Mouse (Mus musculus): ENCODE measurements around the gene Grin2d. TPM values are rescaled to one million over a fixed set of nuclear protein-coding genes. Genes with fewer than 3 reads are reported as not detected.

Gene Grin2d
- polyA plus RNA-seq, 1 experiment from 2014 or later, result 0.79 TPM

DNA sequence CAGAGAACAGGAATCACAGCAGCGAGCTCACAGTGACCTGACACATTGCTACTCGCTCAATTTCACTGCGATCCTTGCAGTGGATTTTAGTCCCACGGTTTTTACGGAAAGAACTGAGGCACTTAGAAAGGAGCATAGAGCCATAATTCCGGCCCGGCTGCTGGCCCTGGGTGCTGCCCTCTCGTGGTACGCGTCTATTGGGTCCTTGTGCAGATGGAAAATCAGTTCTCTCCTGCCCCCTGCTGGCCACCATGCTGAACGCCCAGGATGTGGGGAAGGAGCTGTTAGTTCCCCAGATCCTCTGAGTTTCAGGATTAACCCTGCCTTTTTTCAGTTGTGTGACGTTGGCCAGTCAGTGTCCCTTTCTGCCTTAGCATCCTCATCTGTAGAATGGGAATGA, 76.8 kb downstream of the Grin2d start:
- Histone ChIP-seq H3K4me1 (peaks cover 30% of the 10 kb centered on the region), H3K27ac (replicated peaks) (0 out of 2 replicates have a peak overlapping the region, but pooled peaks have one; percentile 23), H3K4me3 (replicated peaks) (peak overlapping the region; percentile 33), H3K27me3 (peaks cover 21% of the 10 kb centered on the region), H3K4me2 (replicated peaks) (peak overlapping the region; percentile 49), H3K9ac (no peak overlapping the region), H3K9me3 (replicated peaks) (no peaks in the 10 kb centered on the region), H3K36me3 (peaks cover 3% of the 10 kb centered on the region; the same call in 1 of the 2 replicates)
- peak; percentile 36; the same call in 1 of the 2 replicates for ATAC-seq (ENCODE audit: insufficient number of reproducible peaks, low FRiP score, low TSS enrichment, low read depth)
- WGBS, result 3% methylated on average over 12 of the region's 12 CpGs

DNA sequence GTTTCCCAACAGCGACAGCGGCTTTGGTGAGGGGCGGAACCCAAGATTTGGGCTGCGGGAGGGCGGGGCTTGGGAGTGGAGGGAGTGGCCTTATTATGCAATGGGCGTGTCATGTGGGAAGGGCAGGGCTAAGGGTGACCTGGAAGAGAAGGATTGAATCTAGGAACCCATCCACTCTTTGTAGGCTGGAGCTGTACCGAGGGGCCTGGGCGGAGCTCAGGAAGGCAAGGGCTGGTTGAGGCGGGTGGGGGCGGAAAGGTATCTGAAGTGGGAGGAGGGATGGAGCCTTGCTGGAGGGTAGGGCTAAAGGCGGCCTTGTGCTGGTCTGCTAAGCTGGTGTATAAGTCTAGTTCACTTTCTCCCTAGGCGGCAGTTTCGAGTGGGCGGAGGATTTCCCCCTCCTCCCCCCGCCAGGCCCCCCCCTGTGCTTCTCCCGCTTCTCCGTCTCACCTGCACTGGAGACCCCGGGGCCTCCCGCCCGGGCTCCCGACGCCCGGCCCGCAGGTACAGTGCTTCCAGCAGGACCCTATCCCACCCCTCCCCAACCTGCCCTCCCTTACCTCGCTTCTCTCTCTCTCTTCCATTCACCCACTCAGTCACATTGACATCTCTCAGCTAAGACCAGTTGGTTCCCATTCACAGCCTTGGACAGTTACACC, 77.5 kb downstream of the Grin2d start:
- Histone ChIP-seq H3K36me3 (no peaks in the 10 kb centered on the region), H3K4me2 (replicated peaks) (peak overlapping the region; percentile 49), H3K4me3 (replicated peaks) (peak overlapping the region; percentile 33), H3K9me3 (replicated peaks) (no peaks in the 10 kb centered on the region), H3K9ac (no peak overlapping the region), H3K4me1 (peaks cover 30% of the 10 kb centered on the region), H3K27me3 (peaks cover 21% of the 10 kb centered on the region), H3K27ac (replicated peaks) (0 out of 2 replicates have a peak overlapping the region, but pooled peaks have one; percentile 23)
- peak; percentile 49 for ATAC-seq (ENCODE audit: insufficient number of reproducible peaks, low FRiP score, low TSS enrichment, low read depth)
- 18% methylated on average over 25 of the region's 25 CpGs for WGBS

DNA sequence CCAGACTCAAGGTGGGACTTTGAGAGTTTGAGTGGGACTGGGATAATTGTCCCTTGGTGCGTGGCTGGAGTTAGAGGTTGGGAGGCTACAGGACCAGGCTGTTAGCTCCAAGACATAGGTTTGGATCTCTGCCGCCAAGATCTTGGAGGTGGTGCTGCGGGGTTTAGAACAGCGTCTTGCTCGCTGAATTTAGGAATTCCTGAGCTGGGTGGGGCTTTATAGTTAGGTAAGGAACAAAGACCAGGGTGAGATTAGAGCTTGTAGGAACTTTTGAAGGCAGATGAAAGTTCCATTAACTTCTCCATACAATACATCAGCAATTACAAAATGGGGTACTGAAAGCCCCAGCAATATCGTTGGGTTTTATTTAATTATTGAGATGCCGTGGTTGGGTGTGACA, 78.2 kb downstream of the Grin2d start:
- Histone ChIP-seq H3K4me2 (replicated peaks) (peak overlapping the region; percentile 49), H3K9ac (no peak overlapping the region), H3K36me3 (0 out of 2 replicates have a peak, but pooled peaks cover 7% of the 10 kb centered on the region), H3K27me3 (peaks cover 21% of the 10 kb centered on the region), H3K27ac (replicated peaks) (0 out of 2 replicates have a peak overlapping the region, but pooled peaks have one; percentile 23), H3K4me3 (replicated peaks) (peak overlapping the region; percentile 33), H3K9me3 (replicated peaks) (no peaks in the 10 kb centered on the region), H3K4me1 (peaks cover 30% of the 10 kb centered on the region)
- WGBS, result 35% methylated on average over 7 of the region's 7 CpGs
- no peak for ATAC-seq (ENCODE audit: insufficient number of reproducible peaks, low FRiP score, low TSS enrichment, low read depth)

DNA sequence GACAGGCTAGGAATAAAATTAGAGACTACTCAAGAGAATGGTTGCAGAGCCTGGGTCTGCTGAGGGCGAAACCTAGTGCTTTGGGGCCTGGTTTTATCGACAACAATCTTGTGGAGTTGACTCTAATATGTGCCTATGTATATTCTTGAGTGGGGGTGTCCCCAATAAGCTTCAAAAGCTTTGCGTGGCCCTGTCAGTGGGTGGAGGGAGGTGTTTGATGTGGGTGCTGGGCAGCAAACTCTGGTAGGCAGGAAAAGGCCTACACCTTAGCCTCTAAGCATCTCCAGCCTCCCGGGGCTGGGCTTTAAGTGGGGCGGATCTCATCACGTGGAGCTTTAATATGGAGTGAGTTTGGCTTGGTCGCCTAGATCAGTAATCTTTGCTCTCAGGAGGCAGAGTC, 79.2 kb downstream of the Grin2d start:
- H3K9ac ChIP-seq, result no peak overlapping the region
- H3K36me3 ChIP-seq, result 0 out of 2 replicates have a peak, but pooled peaks cover 12% of the 10 kb centered on the region
- H3K4me3 ChIP-seq (replicated peaks), result peak overlapping the region; percentile 47
- no peak for ATAC-seq (ENCODE audit: insufficient number of reproducible peaks, low FRiP score, low TSS enrichment, low read depth)
- H3K9me3 ChIP-seq (replicated peaks), result no peaks in the 10 kb centered on the region
- H3K4me1 ChIP-seq, result peaks cover 30% of the 10 kb centered on the region
- WGBS, result 54% methylated on average over 7 of the region's 7 CpGs
- H3K27ac ChIP-seq (replicated peaks), result no peak overlapping the region
- peaks cover 21% of the 10 kb centered on the region for H3K27me3 ChIP-seq
- H3K4me2 ChIP-seq (replicated peaks), result peak overlapping the region; percentile 75

DNA sequence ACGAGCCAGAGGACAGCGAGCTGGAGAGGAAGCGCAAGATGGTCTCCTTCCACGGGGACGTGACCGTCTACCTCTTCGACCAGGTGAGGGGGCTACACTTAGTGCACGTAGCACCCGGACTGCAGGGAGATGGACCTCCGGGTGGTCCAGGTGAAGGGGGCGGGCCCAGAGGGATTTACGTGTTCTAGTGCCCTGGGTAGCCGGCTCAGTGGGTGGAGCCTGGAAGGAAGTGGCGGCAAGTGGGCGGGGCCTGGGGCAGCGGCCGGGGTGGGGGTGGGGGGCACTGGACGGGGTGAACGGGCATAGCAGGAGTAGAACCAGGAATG, 79.7 kb downstream of the Grin2d start:
- no peak overlapping the region for H3K27ac ChIP-seq (replicated peaks)
- H3K27me3 ChIP-seq, result peaks cover 21% of the 10 kb centered on the region
- H3K36me3 ChIP-seq, result peaks cover 16% of the 10 kb centered on the region; the same call in 1 of the 2 replicates
- H3K9ac ChIP-seq, result peak overlapping the region; percentile 41
- peaks cover 30% of the 10 kb centered on the region for H3K4me1 ChIP-seq
- 1% methylated on average over 19 of the region's 19 CpGs for WGBS
- no peaks in the 10 kb centered on the region for H3K9me3 ChIP-seq (replicated peaks)
- peak overlapping the region; percentile 47 for H3K4me3 ChIP-seq (replicated peaks)
- peak overlapping the region; percentile 75 for H3K4me2 ChIP-seq (replicated peaks)
- no peak for ATAC-seq (ENCODE audit: insufficient number of reproducible peaks, low FRiP score, low TSS enrichment, low read depth)

DNA sequence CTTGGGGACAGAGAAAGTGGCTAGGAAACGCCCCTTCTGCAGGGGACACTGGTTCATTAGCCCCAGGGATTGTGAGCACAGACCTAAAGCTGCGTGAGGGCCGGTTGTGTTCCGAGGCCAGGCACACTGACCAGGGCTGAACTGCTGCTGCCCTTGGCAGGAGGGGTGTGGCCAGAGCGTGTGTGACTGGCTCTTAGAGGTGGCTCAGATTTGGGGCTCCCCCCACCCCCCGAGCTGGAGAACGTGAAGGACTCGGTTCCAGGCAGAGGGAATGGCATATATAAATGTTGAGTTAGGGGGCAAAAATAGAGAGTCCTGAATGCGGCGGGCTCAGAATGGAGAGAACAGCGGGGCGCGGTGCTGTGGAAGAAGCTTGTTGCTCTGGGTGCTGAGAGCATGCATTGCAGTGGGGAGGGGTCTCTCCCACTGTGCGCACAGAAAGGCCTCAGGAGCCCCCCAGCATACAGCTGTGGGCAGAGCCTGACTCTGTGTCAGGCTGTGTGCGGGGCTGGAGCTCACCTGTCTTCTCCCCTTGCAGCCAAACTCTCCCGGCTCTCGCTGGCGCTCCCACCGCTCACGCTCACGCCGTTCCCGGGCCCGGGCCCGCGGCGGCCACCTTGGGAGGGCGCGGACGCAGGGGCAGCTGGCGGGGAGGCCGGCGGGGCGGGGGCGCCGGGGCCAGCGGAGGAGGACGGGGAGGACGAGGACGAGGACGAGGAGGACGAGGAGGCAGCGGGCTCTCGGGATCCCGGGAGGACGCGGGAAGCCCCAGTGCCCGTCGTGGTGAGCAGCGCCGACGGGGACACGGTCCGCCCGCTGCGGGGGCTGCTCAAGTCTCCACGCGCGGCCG, 80.3 kb downstream of the Grin2d start:
- Histone ChIP-seq H3K9me3 (replicated peaks) (no peaks in the 10 kb centered on the region), H3K36me3 (peaks cover 19% of the 10 kb centered on the region), H3K27me3 (peaks cover 21% of the 10 kb centered on the region), H3K27ac (replicated peaks) (no peak overlapping the region), H3K4me3 (replicated peaks) (peak overlapping the region; percentile 47), H3K9ac (peak overlapping the region; percentile 41), H3K4me2 (replicated peaks) (peak overlapping the region; percentile 75), H3K4me1 (peaks cover 30% of the 10 kb centered on the region)
- no peak for ATAC-seq (ENCODE audit: insufficient number of reproducible peaks, low FRiP score, low TSS enrichment, low read depth)
- WGBS, result 2% methylated on average over 60 of the region's 60 CpGs

DNA sequence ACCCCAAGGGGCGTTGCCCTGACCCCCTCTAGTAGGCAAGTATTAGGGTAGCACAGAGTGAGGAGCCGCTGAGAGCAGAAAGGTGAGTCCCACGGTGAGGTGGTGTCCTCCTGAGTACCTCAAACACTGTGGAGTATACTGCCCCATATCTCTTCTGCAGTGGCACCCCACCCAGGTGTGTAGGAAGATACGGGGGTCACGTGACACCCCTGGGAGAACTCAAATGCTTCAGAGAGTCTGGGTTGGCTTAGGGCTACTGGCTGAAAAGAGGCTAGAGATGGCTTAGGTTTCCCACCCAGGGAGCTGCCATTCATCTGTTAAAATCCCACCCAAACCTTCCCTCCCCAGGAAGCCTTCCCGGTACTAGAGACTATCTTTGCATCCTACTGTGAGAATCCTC, 81.2 kb downstream of the Grin2d start:
- H3K36me3 ChIP-seq, result peaks cover 19% of the 10 kb centered on the region
- H3K27me3 ChIP-seq, result peaks cover 21% of the 10 kb centered on the region
- no peak overlapping the region for H3K9ac ChIP-seq
- ATAC-seq (ENCODE audit: insufficient number of reproducible peaks, low FRiP score, low TSS enrichment, low read depth), result no peak
- H3K4me1 ChIP-seq, result peaks cover 30% of the 10 kb centered on the region
- 36% methylated on average over 6 of the region's 6 CpGs for WGBS
- no peaks in the 10 kb centered on the region for H3K9me3 ChIP-seq (replicated peaks)
- no peak overlapping the region for H3K27ac ChIP-seq (replicated peaks)
- H3K4me2 ChIP-seq (replicated peaks), result no peak overlapping the region
- H3K4me3 ChIP-seq (replicated peaks), result no peak overlapping the region

DNA sequence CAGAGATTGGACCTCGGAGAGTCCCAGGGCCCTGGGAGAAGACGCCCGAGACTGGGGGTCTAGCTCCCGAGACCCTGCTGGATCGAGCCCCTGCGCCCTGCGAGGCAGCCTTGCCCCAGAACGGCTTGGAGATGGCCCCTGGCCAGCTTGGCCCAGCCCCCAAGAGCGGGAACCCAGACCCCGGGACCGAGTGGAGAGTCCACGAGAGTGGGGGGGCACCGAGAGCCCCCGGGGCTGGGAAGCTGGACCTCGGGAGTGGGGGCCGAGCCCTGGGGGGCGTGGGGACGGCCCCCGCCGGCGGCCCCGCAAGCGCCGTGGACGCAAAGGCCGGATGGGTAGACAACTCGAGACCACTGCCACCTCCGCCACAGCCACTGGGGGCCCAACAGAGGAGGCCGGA, 83.2 kb downstream of the Grin2d start:
- Histone ChIP-seq H3K9ac (no peak overlapping the region), H3K4me2 (replicated peaks) (no peak overlapping the region), H3K27ac (replicated peaks) (no peak overlapping the region), H3K27me3 (peaks cover 21% of the 10 kb centered on the region), H3K9me3 (replicated peaks) (no peaks in the 10 kb centered on the region), H3K4me3 (replicated peaks) (no peak overlapping the region), H3K36me3 (peaks cover 30% of the 10 kb centered on the region), H3K4me1 (peaks cover 17% of the 10 kb centered on the region)
- ATAC-seq (ENCODE audit: insufficient number of reproducible peaks, low FRiP score, low TSS enrichment, low read depth), result no peak
- 96% methylated on average over 29 of the region's 29 CpGs for WGBS

DNA sequence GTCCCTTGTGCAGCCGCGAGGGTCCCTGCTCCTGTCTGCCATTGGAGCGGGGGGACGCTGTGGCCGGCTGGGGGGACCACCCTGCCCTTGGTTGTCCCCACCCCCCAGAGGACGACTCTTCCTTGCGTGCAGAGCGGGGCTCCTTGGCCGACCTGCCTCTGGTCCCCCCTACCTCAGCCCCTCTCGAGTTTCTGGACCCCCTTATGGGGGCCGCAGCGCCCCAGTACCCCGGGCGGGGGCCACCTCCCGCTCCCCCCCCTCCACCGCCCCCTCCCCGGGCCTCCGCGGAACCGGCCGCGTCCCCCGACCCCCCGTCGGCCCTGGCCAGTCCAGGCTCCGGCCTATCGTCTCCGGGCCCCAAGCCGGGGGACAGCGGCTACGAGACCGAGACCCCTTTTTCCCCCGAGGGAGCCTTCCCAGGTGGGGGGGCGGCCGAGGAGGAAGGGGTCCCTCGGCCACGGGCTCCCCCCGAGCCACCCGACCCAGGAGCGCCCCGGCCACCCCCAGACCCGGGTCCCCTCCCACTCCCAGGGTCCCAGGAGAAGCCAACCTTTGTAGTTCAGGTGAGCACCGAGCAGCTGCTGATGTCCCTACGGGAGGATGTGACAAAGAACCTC, 84.1 kb downstream of the Grin2d start:
- H3K4me2 ChIP-seq (replicated peaks), result no peak overlapping the region

DNA sequence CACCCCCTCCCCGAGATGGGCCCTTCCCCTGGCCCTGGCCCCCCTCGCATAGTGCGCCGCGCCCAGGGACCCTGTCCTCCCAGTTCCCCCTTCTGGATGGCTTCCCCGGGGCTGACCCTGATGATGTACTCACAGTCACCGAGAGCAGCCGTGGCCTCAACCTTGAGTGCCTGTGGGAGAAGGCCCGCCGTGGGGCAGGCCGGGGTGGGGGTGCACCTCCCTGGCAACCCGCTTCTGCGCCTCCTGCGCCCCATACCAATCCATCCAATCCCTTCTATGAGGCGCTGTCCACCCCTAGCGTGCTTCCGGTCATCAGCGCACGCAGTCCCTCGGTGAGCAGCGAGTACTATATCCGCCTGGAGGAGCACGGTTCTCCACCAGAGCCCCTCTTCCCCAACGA, 84.9 kb downstream of the Grin2d start:
- Histone ChIP-seq H3K27ac (replicated peaks) (no peak overlapping the region), H3K9ac (no peak overlapping the region), H3K36me3 (peaks cover 39% of the 10 kb centered on the region), H3K4me1 (peaks cover 10% of the 10 kb centered on the region), H3K27me3 (peaks cover 15% of the 10 kb centered on the region), H3K4me2 (replicated peaks) (no peak overlapping the region), H3K4me3 (replicated peaks) (no peak overlapping the region), H3K9me3 (replicated peaks) (no peaks in the 10 kb centered on the region)
- 84% methylated on average over 24 of the region's 24 CpGs for WGBS
- no peak for ATAC-seq (ENCODE audit: insufficient number of reproducible peaks, low FRiP score, low TSS enrichment, low read depth)

More for the DNA sequence above, 84.1 kb downstream of the Grin2d start:
- Histone ChIP-seq H3K27ac (replicated peaks) (no peak overlapping the region), H3K9me3 (replicated peaks) (no peaks in the 10 kb centered on the region), H3K4me1 (peaks cover 15% of the 10 kb centered on the region), H3K27me3 (peaks cover 21% of the 10 kb centered on the region), H3K36me3 (peaks cover 36% of the 10 kb centered on the region), H3K4me3 (replicated peaks) (no peak overlapping the region), H3K9ac (no peak overlapping the region)
- no peak for ATAC-seq (ENCODE audit: insufficient number of reproducible peaks, low FRiP score, low TSS enrichment, low read depth)
- WGBS, result 90% methylated on average over 43 of the region's 44 CpGs

Data from embryonic facial prominence, embryonic 15.5 days (tissue).